Mouse (Mus musculus) kidney, adult 11 months (tissue): ENCODE data around the gene Gm12695.

ENCODE experiments used
- DNase-seq: peaks from one replicate; pipeline ENCODE4 v3.0.0; 2022

Gene Gm12695

GRCm38 (mm10) chr4:96697511-96698217 lies 87.3 kb downstream of the Gm12695 start:
- DNase-seq: no peak

GRCm38 (mm10) chr4:96696614-96697360 lies 88.2 kb downstream of the Gm12695 start:
- no peak for DNase-seq

- no peak for DNase-seq
Observed at GRCm38 (mm10) chr4:96687358-96687803, 97.6 kb downstream of the Gm12695 start.

- DNase-seq: no peak
Observed at GRCm38 (mm10) chr4:96683474-96683873, 101.5 kb downstream of the Gm12695 start.

- no peak for DNase-seq
Observed at GRCm38 (mm10) chr4:96680966-96681365, 104.0 kb downstream of the Gm12695 start.

GRCm38 (mm10) chr4:96680233-96680632 lies 104.8 kb downstream of the Gm12695 start:
- peak; percentile 39 for DNase-seq
